Mouse (Mus musculus) hindbrain, embryonic 15.5 days (tissue): ENCODE data around the gene Sgcb. TPM values are rescaled to one million over a fixed set of nuclear protein-coding genes. Genes with fewer than 3 reads are reported as not detected.

Source experiments
- ATAC-seq: fragments of 200-750 bp; cut with Nextera tagmentation; 2 replicates; pipeline ENCODE4 v1.8.0; 2017; ENCODE audit warnings: low read depth, moderate number of reproducible peaks, moderate TSS enrichment; ENCODE audit not compliant: low FRiP score
- H3K27ac ChIP-seq: fragments of 300-500 bp; sonication (generic); replicated peaks from 2 replicates; pipeline ENCODE4 v1.5.1; 2015; ENCODE audit warnings: mild to moderate bottlenecking, inconsistent platforms
- H3K27me3 ChIP-seq: fragments of 300-500 bp; sonication (generic); 2 replicates; pipeline ENCODE4 v1.6.1; 2015; ENCODE audit warnings: control low read depth, inconsistent platforms
- H3K36me3 ChIP-seq: fragments of 300-500 bp; sonication (generic); 2 replicates; pipeline ENCODE4 v1.6.1; 2015; ENCODE audit warnings: control low read depth, inconsistent platforms
- H3K4me1 ChIP-seq: fragments of 300-500 bp; sonication (generic); replicated peaks from 2 replicates; pipeline ENCODE4 v1.6.1; 2015; ENCODE audit warnings: control low read depth, inconsistent platforms
- H3K4me2 ChIP-seq: fragments of 300-500 bp; sonication (generic); 2 replicates; pipeline ENCODE4 v1.6.1; 2015; ENCODE audit warnings: moderate library complexity, mild to moderate bottlenecking, inconsistent platforms
- H3K4me3 ChIP-seq: fragments of 300-500 bp; sonication (generic); 2 replicates; pipeline ENCODE4 v1.5.1; 2015; ENCODE audit warnings: mild to moderate bottlenecking, inconsistent platforms
- H3K9ac ChIP-seq: fragments of 300-500 bp; sonication (generic); 2 replicates; pipeline ENCODE4 v1.6.1; 2015; ENCODE audit warnings: inconsistent platforms
- H3K9me3 ChIP-seq: fragments of 300-500 bp; sonication (generic); 2 replicates; pipeline ENCODE4 v1.6.1; 2016; ENCODE audit warnings: control low read depth, inconsistent platforms
- WGBS: fragments of 180-500 bp; shearing (Covaris S2); methylation state at CpG from one replicate; pipeline ENCODE4 v1.1.7; 2015; 5-methylcytosine and 5-hydroxymethylcytosine counted together
- polyA plus RNA-seq: library from polyadenylated mRNA; unstranded; fragments of >200 nt; fragmentation: Nextera tagmentation; extraction: Ambion mirVana; gene quantifications from 2 replicates; pipeline ENCODE4 v1.2.1, GENCODE M21; 2015

The Sgcb gene
- polyA plus RNA-seq, 1 experiment from 2014 or later = 40.9 TPM

- WGBS = 32% methylated on average over 10 of the region's 10 CpGs
Observed at GRCm38 (mm10) chr5:73631001-73631558, 16.5 kb downstream of the Sgcb start.

GRCm38 (mm10) chr5:73630141-73630540 lies 17.4 kb downstream of the Sgcb start:
- Histone ChIP-seq H3K27ac (no peak overlapping the region), H3K9ac (no peak overlapping the region), H3K36me3 (peaks cover 15% of the 10 kb centered on the region), H3K9me3 (no peaks in the 10 kb centered on the region), H3K4me3 (no peak overlapping the region), H3K27me3 (no peaks in the 10 kb centered on the region), H3K4me1 (no peaks in the 10 kb centered on the region), H3K4me2 (no peak overlapping the region)
- WGBS = 86% methylated on average over 5 of the region's 5 CpGs
- no peak for ATAC-seq

More at GRCm38 (mm10) chr5:73631001-73631558, 16.5 kb downstream of the Sgcb start:
- ATAC-seq = no peak
- no peak overlapping the region for H3K4me3 ChIP-seq
- no peak overlapping the region for H3K9ac ChIP-seq
- no peak overlapping the region for H3K27ac ChIP-seq
- peaks cover 21% of the 10 kb centered on the region for H3K36me3 ChIP-seq
- no peak overlapping the region for H3K4me2 ChIP-seq
- H3K27me3 ChIP-seq = no peaks in the 10 kb centered on the region
- H3K9me3 ChIP-seq = no peaks in the 10 kb centered on the region
- H3K4me1 ChIP-seq = no peaks in the 10 kb centered on the region

GRCm38 (mm10) chr5:73627991-73628390 lies 19.6 kb downstream of the Sgcb start:
- Histone ChIP-seq H3K4me2 (no peak overlapping the region), H3K36me3 (no peaks in the 10 kb centered on the region), H3K27ac (no peak overlapping the region), H3K4me1 (no peaks in the 10 kb centered on the region), H3K4me3 (no peak overlapping the region), H3K9me3 (no peaks in the 10 kb centered on the region), H3K9ac (no peak overlapping the region), H3K27me3 (no peaks in the 10 kb centered on the region)
- 80% methylated on average over 15 of the region's 15 CpGs for WGBS
- no peak for ATAC-seq

GRCm38 (mm10) chr5:73627559-73627958 lies 20.0 kb downstream of the Sgcb start:
- Histone ChIP-seq H3K9ac (no peak overlapping the region), H3K36me3 (no peaks in the 10 kb centered on the region), H3K9me3 (no peaks in the 10 kb centered on the region), H3K4me3 (no peak overlapping the region), H3K4me1 (no peaks in the 10 kb centered on the region), H3K27me3 (no peaks in the 10 kb centered on the region), H3K27ac (no peak overlapping the region), H3K4me2 (no peak overlapping the region)
- WGBS = 56% methylated on average over 4 of the region's 4 CpGs
- ATAC-seq = no peak

- Histone ChIP-seq H3K4me2 (no peak overlapping the region), H3K9ac (no peak overlapping the region), H3K4me3 (no peak overlapping the region), H3K4me1 (no peaks in the 10 kb centered on the region), H3K27me3 (no peaks in the 10 kb centered on the region), H3K36me3 (no peaks in the 10 kb centered on the region), H3K27ac (no peak overlapping the region), H3K9me3 (no peaks in the 10 kb centered on the region)
- no peak for ATAC-seq
- 85% methylated on average over 7 of the region's 7 CpGs for WGBS
Observed at GRCm38 (mm10) chr5:73626842-73627241, 20.7 kb downstream of the Sgcb start.

- no peaks in the 10 kb centered on the region for H3K9me3 ChIP-seq
- H3K4me2 ChIP-seq = no peak overlapping the region
- ATAC-seq = no peak
- no peak overlapping the region for H3K9ac ChIP-seq
- no peak overlapping the region for H3K4me3 ChIP-seq
- 84% methylated on average over 1 of the region's 1 CpGs for WGBS
- no peak overlapping the region for H3K27ac ChIP-seq
- no peaks in the 10 kb centered on the region for H3K36me3 ChIP-seq
- no peaks in the 10 kb centered on the region for H3K27me3 ChIP-seq
- H3K4me1 ChIP-seq = no peaks in the 10 kb centered on the region
Observed at GRCm38 (mm10) chr5:73625505-73625904, 22.1 kb downstream of the Sgcb start.

- no peak overlapping the region for H3K9ac ChIP-seq
- H3K4me3 ChIP-seq = no peak overlapping the region
- H3K4me2 ChIP-seq = no peak overlapping the region
- H3K27ac ChIP-seq = no peak overlapping the region
- 88% methylated on average over 1 of the region's 1 CpGs for WGBS
- no peaks in the 10 kb centered on the region for H3K36me3 ChIP-seq
- no peaks in the 10 kb centered on the region for H3K9me3 ChIP-seq
- no peaks in the 10 kb centered on the region for H3K27me3 ChIP-seq
- ATAC-seq = no peak
- no peaks in the 10 kb centered on the region for H3K4me1 ChIP-seq
Observed at GRCm38 (mm10) chr5:73618969-73619368, 28.6 kb downstream of the Sgcb start.

GRCm38 (mm10) chr5:73615211-73615610 lies 32.4 kb downstream of the Sgcb start:
- no peak for ATAC-seq
- no peak overlapping the region for H3K9ac ChIP-seq
- no peak overlapping the region for H3K4me3 ChIP-seq
- no peaks in the 10 kb centered on the region for H3K36me3 ChIP-seq
- no peaks in the 10 kb centered on the region for H3K4me1 ChIP-seq
- 82% methylated on average over 7 of the region's 7 CpGs for WGBS
- H3K27ac ChIP-seq = no peak overlapping the region
- no peak overlapping the region for H3K4me2 ChIP-seq
- no peaks in the 10 kb centered on the region for H3K27me3 ChIP-seq
- H3K9me3 ChIP-seq = no peaks in the 10 kb centered on the region

- H3K9ac ChIP-seq = no peak overlapping the region
- 93% methylated on average over 8 of the region's 8 CpGs for WGBS
- no peak for ATAC-seq
- H3K4me1 ChIP-seq = no peaks in the 10 kb centered on the region
- H3K4me2 ChIP-seq = no peak overlapping the region
- H3K4me3 ChIP-seq = no peak overlapping the region
- H3K27ac ChIP-seq = no peak overlapping the region
- no peaks in the 10 kb centered on the region for H3K9me3 ChIP-seq
- no peaks in the 10 kb centered on the region for H3K36me3 ChIP-seq
- no peaks in the 10 kb centered on the region for H3K27me3 ChIP-seq
Observed at GRCm38 (mm10) chr5:73613296-73613695, 34.3 kb downstream of the Sgcb start.

- no peak overlapping the region for H3K4me3 ChIP-seq
Observed at GRCm38 (mm10) chr5:73611071-73611470, 36.5 kb downstream of the Sgcb start.

GRCm38 (mm10) chr5:73604964-73605363 lies 42.6 kb downstream of the Sgcb start:
- Histone ChIP-seq H3K4me3 (no peak overlapping the region), H3K36me3 (no peaks in the 10 kb centered on the region), H3K27ac (no peak overlapping the region), H3K9ac (no peak overlapping the region), H3K9me3 (no peaks in the 10 kb centered on the region), H3K27me3 (no peaks in the 10 kb centered on the region), H3K4me2 (no peak overlapping the region), H3K4me1 (peaks cover 11% of the 10 kb centered on the region; the same call in 1 of the 2 replicates)
- 83% methylated on average over 6 of the region's 6 CpGs for WGBS
- ATAC-seq = no peak

More at GRCm38 (mm10) chr5:73611071-73611470, 36.5 kb downstream of the Sgcb start:
- no peak overlapping the region for H3K27ac ChIP-seq
- H3K27me3 ChIP-seq = no peaks in the 10 kb centered on the region
- H3K4me2 ChIP-seq = no peak overlapping the region
- WGBS = 94% methylated on average over 4 of the region's 4 CpGs
- ATAC-seq = no peak
- no peaks in the 10 kb centered on the region for H3K36me3 ChIP-seq
- no peaks in the 10 kb centered on the region for H3K4me1 ChIP-seq
- no peaks in the 10 kb centered on the region for H3K9me3 ChIP-seq
- H3K9ac ChIP-seq = no peak overlapping the region

- Histone ChIP-seq H3K27me3 (no peaks in the 10 kb centered on the region), H3K4me3 (no peak overlapping the region), H3K36me3 (no peaks in the 10 kb centered on the region), H3K9ac (no peak overlapping the region), H3K4me1 (peaks cover 12% of the 10 kb centered on the region), H3K27ac (no peak overlapping the region), H3K9me3 (no peaks in the 10 kb centered on the region), H3K4me2 (no peak overlapping the region)
- no peak for ATAC-seq
- 54% methylated on average over 6 of the region's 6 CpGs for WGBS
Observed at GRCm38 (mm10) chr5:73604542-73604941, 43.0 kb downstream of the Sgcb start.

GRCm38 (mm10) chr5:73602865-73603264 lies 44.7 kb downstream of the Sgcb start:
- Histone ChIP-seq H3K27ac (no peak overlapping the region), H3K4me3 (no peak overlapping the region), H3K4me1 (peaks cover 20% of the 10 kb centered on the region), H3K9ac (no peak overlapping the region), H3K9me3 (no peaks in the 10 kb centered on the region), H3K36me3 (no peaks in the 10 kb centered on the region), H3K4me2 (no peak overlapping the region), H3K27me3 (no peaks in the 10 kb centered on the region)
- ATAC-seq = no peak
- 76% methylated on average over 3 of the region's 3 CpGs for WGBS
